Mouse (Mus musculus) limb, embryonic 14.5 days (tissue): ENCODE measurements at regions not wholly inside any gene's neighbourhood (a gene's known extent, or its start where the extent isn't known, plus 50 kb on each side); places are given as distances from the start of the nearest gene placed in this dataset.

Experiments
- ATAC-seq: fragments of 200-750 bp; cut with Nextera tagmentation; 2 replicates; pipeline ENCODE4 v1.8.0; 2017; ENCODE audit warnings: low read depth, moderate number of reproducible peaks, moderate TSS enrichment; ENCODE audit not compliant: low FRiP score
- DNase-seq: peaks from one replicate; pipeline ENCODE4 v3.0.0-alpha.2; 2015; ENCODE audit warnings: low spot score
- H3K27ac ChIP-seq: fragments of 300-500 bp; sonication (generic); replicated peaks from 2 replicates; pipeline ENCODE4 v1.5.1; 2014; ENCODE audit warnings: low read depth, mild to moderate bottlenecking, low read length, moderate library complexity, mixed read lengths
- H3K27me3 ChIP-seq: fragments of 300-500 bp; sonication (generic); 2 replicates; pipeline ENCODE4 v1.6.1; 2014; ENCODE audit warnings: low read length, mixed read lengths; ENCODE audit not compliant: control insufficient read depth, insufficient read depth
- H3K36me3 ChIP-seq: fragments of 300-500 bp; sonication (generic); 2 replicates; pipeline ENCODE4 v1.6.1; 2014; ENCODE audit warnings: mild to moderate bottlenecking, low read length, moderate library complexity, mixed read lengths; ENCODE audit not compliant: control insufficient read depth, insufficient read depth
- H3K4me1 ChIP-seq: fragments of 300-500 bp; sonication (generic); 2 replicates; pipeline ENCODE4 v1.6.1; 2014; ENCODE audit warnings: antibody characterized with exemption, low read length, mixed read lengths; ENCODE audit not compliant: control insufficient read depth, insufficient read depth
- H3K4me2 ChIP-seq: fragments of 300-500 bp; sonication (generic); replicated peaks from 2 replicates; pipeline ENCODE4 v1.6.1; 2014; ENCODE audit warnings: low read depth, mild to moderate bottlenecking, low read length, moderate library complexity; ENCODE audit not compliant: severe bottlenecking
- H3K4me3 ChIP-seq: fragments of 300-500 bp; sonication (generic); replicated peaks from 2 replicates; pipeline ENCODE4 v1.5.1; 2014; ENCODE audit warnings: low read length
- H3K9ac ChIP-seq: fragments of 300-500 bp; sonication (generic); 2 replicates; pipeline ENCODE4 v1.6.1; 2014; ENCODE audit warnings: mild to moderate bottlenecking, low read depth, low read length, moderate library complexity; ENCODE audit not compliant: severe bottlenecking
- H3K9me3 ChIP-seq: fragments of 300-500 bp; sonication (generic); 2 replicates; pipeline ENCODE4 v1.6.1; 2016; ENCODE audit warnings: low read length; ENCODE audit not compliant: control insufficient read depth
- POLR2A ChIP-seq: fragments of 200-500 bp; IDR thresholded peaks from 2 replicates; pipeline ENCODE4 v1.8.0; 2012; ENCODE audit warnings: inconsistent platforms, mild to moderate bottlenecking, moderate library complexity, borderline replicate concordance; ENCODE audit not compliant: insufficient read depth, insufficient read length; ENCODE audit errors: extremely low read depth
- WGBS: fragments of 180-500 bp; shearing (Covaris S2); extraction: QIAGEN DNeasy Blood & Tissue Kit; methylation state at CpG from one replicate; pipeline ENCODE4 v1.1.7; 2014; 5-methylcytosine and 5-hydroxymethylcytosine counted together

DNA sequence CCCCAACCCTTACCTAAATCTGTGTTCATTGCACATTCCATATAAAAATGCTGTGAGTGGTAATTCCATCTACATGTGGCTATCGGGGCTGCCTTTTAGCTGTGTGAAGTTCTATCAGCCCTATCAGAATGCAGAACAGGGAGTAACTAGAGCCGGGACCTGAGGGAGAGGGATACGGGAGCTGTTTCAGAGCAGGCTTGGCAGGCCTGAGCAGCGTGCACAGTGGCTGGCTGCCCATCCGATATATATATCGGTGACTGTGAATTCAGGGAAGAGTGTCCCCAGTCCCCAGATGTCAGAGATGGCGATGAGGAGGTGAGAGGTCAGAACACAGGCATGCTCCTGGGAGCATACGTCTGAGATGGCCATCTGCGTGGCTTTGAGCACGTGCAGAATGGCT lies 79.0 kb downstream of the Arl4c start:
- WGBS = 54% methylated on average over 10 of the region's 10 CpGs
- ATAC-seq = no peak
- no peak for TF ChIP-seq POLR2A

GRCm38 (mm10) chr1:88622356-88622755 lies 79.7 kb downstream of the Arl4c start:
- Histone ChIP-seq H3K4me2 (no peak overlapping the region), H3K27me3 (no peaks in the 10 kb centered on the region), H3K4me3 (no peak overlapping the region), H3K9me3 (no peaks in the 10 kb centered on the region), H3K4me1 (no peaks in the 10 kb centered on the region), H3K9ac (no peak overlapping the region), H3K27ac (no peak overlapping the region), H3K36me3 (no peaks in the 10 kb centered on the region)
- ATAC-seq = no peak
- no peak for TF ChIP-seq POLR2A
- 90% methylated on average over 6 of the region's 6 CpGs for WGBS
- no peak for DNase-seq

More for the DNA sequence above, 79.0 kb downstream of the Arl4c start:
- no peak overlapping the region for H3K27ac ChIP-seq
- no peak for DNase-seq
- H3K4me1 ChIP-seq = no peaks in the 10 kb centered on the region
- H3K27me3 ChIP-seq = no peaks in the 10 kb centered on the region
- H3K9me3 ChIP-seq = no peaks in the 10 kb centered on the region
- no peak overlapping the region for H3K4me2 ChIP-seq
- no peaks in the 10 kb centered on the region for H3K36me3 ChIP-seq
- H3K9ac ChIP-seq = no peak overlapping the region
- no peak overlapping the region for H3K4me3 ChIP-seq

- no peak for ATAC-seq
- no peak overlapping the region for H3K9ac ChIP-seq
- H3K4me3 ChIP-seq = no peak overlapping the region
- H3K27ac ChIP-seq = no peak overlapping the region
- H3K4me2 ChIP-seq = no peak overlapping the region
- H3K9me3 ChIP-seq = no peaks in the 10 kb centered on the region
- no peak for TF ChIP-seq POLR2A
- no peak for DNase-seq
- H3K36me3 ChIP-seq = no peaks in the 10 kb centered on the region
- H3K27me3 ChIP-seq = no peaks in the 10 kb centered on the region
- 52% methylated on average over 2 of the region's 2 CpGs for WGBS
- no peaks in the 10 kb centered on the region for H3K4me1 ChIP-seq
These were observed 80.8 kb downstream of the Arl4c start for GRCm38 (mm10) chr1:88621214-88621613.

- no peak for ATAC-seq
- no peaks in the 10 kb centered on the region for H3K36me3 ChIP-seq
- TF ChIP-seq POLR2A = no peak
- DNase-seq = no peak
- H3K9me3 ChIP-seq = no peaks in the 10 kb centered on the region
- no peak overlapping the region for H3K4me3 ChIP-seq
- H3K27me3 ChIP-seq = no peaks in the 10 kb centered on the region
- H3K4me1 ChIP-seq = no peaks in the 10 kb centered on the region
- no peak overlapping the region for H3K4me2 ChIP-seq
- no peak overlapping the region for H3K27ac ChIP-seq
- no peak overlapping the region for H3K9ac ChIP-seq
- 27% methylated on average over 2 of the region's 2 CpGs for WGBS
These were observed 89.0 kb downstream of the Arl4c start for GRCm38 (mm10) chr1:88613007-88613406.

DNA sequence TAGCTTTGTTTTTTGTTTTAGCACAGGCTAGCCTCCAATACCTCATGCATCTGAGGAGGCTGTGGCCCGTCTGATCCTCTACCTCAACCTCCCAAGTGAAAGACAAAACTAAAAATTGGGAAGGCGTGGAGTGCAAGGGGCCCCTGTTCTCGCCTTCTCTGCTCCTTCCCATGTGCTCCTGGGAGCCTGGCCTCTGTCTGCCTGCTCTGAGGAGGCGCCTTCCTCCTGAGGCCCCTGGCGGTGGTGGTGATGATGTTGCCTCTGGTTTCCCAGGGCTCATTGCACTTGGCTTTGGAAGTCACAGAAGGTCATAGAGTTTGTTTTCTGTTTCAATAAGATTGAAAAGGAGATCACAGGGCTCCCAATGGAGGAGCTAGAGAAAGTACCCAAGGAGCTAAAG lies 90.8 kb downstream of the Arl4c start:
- Histone ChIP-seq H3K4me3 (no peak overlapping the region), H3K9ac (no peak overlapping the region), H3K9me3 (no peaks in the 10 kb centered on the region), H3K27me3 (no peaks in the 10 kb centered on the region), H3K4me2 (no peak overlapping the region), H3K4me1 (no peaks in the 10 kb centered on the region), H3K27ac (no peak overlapping the region), H3K36me3 (no peaks in the 10 kb centered on the region)
- ATAC-seq (no peak), DNase-seq (no peak)
- no peak for TF ChIP-seq POLR2A
- WGBS = 81% methylated on average over 5 of the region's 5 CpGs

DNA sequence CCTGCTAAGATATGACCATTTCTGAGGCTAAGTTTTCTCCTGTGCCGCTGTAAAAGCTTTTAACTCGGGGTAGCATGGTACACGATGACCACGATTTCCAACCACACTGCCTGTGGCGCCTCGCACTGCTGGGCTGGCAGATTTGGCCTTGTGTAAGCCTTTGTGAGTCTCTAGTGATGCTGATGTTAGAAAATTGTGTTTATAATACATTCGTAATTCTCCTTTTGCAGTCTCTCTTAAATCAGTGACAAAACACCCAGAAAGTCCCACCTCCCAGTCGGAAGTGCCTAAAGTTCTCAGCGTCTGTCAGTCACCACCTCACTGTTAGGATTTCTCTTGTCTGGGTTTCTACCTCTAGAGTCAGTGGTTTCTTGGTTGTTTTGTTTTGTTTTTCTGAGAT lies 91.2 kb downstream of the Arl4c start:
- 78% methylated on average over 9 of the region's 9 CpGs for WGBS
- no peak for DNase-seq

More for the DNA sequence above, 91.2 kb downstream of the Arl4c start:
- TF ChIP-seq POLR2A = no peak
- H3K27ac ChIP-seq = no peak overlapping the region
- no peak overlapping the region for H3K9ac ChIP-seq
- H3K4me3 ChIP-seq = no peak overlapping the region
- ATAC-seq = no peak
- H3K9me3 ChIP-seq = no peaks in the 10 kb centered on the region
- H3K27me3 ChIP-seq = no peaks in the 10 kb centered on the region
- no peaks in the 10 kb centered on the region for H3K36me3 ChIP-seq
- H3K4me1 ChIP-seq = no peaks in the 10 kb centered on the region
- no peak overlapping the region for H3K4me2 ChIP-seq
